Mouse (Mus musculus) layer of hippocampus, adult 18-20 months (tissue): ENCODE data around the gene Stil. TPM values are rescaled to one million over a fixed set of nuclear protein-coding genes. Genes with fewer than 3 reads are reported as not detected.
A peak's percentile ranks its signal among the peaks of the same experiment; 100 is the strongest.

ENCODE experiments used
- DNase-seq, 2 experiments: peaks; one replicate each; pipeline ENCODE4 v3.0.0; 2022; ENCODE audit warnings: low spot score in 2 of 2
- total RNA-seq, 2 experiments: library from RNA; stranded (reverse); gene quantifications; 2 replicates each; pipeline ENCODE4 v1.2.3; 2021

Stil gene
- total RNA-seq, 2 experiments from 2014 or later = 0.15 to 0.20 TPM

- DNase-seq = peak in 1 of 2 experiments; percentile 25
Measured at GRCm38 (mm10) chr4:115047750-115048149, 47.8 kb downstream of the Stil start.

GRCm38 (mm10) chr4:115048190-115048589 is 48.2 kb downstream of the Stil start:
- peak in 1 of 2 experiments; percentile 25 for DNase-seq

GRCm38 (mm10) chr4:115051245-115051644 is 51.3 kb downstream of the Stil start:
- no peak for DNase-seq

GRCm38 (mm10) chr4:115052343-115053005 is 52.5 kb downstream of the Stil start:
- DNase-seq = no peak

GRCm38 (mm10) chr4:115055044-115055443 is 55.1 kb downstream of the Stil start:
- DNase-seq = no peak

- no peak for DNase-seq
Measured at GRCm38 (mm10) chr4:115055691-115056090, 55.7 kb downstream of the Stil start.

- DNase-seq = no peak
Measured at GRCm38 (mm10) chr4:115056371-115056920, 56.5 kb downstream of the Stil start, which contains the start of gene Tal1. TSS of gene Tal1 (plus strand) at chr4:115056426.

GRCm38 (mm10) chr4:115056921-115057673 is 57.1 kb downstream of the Stil start:
- DNase-seq = peak in 1 of 2 experiments; percentile 28

- no peak for DNase-seq
Measured at GRCm38 (mm10) chr4:115057674-115058316, 57.8 kb downstream of the Stil start.

- DNase-seq = no peak
Measured at GRCm38 (mm10) chr4:115058317-115058761, 58.4 kb downstream of the Stil start.

- DNase-seq = no peak
Measured at GRCm38 (mm10) chr4:115058871-115059590, 59.1 kb downstream of the Stil start.

- DNase-seq = no peak
Measured at GRCm38 (mm10) chr4:115059871-115060270, 59.9 kb downstream of the Stil start.

- no peak for DNase-seq
Measured at GRCm38 (mm10) chr4:115060753-115061152, 60.8 kb downstream of the Stil start.

- DNase-seq = no peak
Measured at GRCm38 (mm10) chr4:115062540-115062874, 62.5 kb downstream of the Stil start.

- DNase-seq = no peak
Measured at GRCm38 (mm10) chr4:115062875-115063517, 63.0 kb downstream of the Stil start.

- DNase-seq = no peak
Measured at GRCm38 (mm10) chr4:115063518-115064239, 63.7 kb downstream of the Stil start.

GRCm38 (mm10) chr4:115071668-115072067 is 71.7 kb downstream of the Stil start:
- no peak for DNase-seq

- DNase-seq = no peak
Measured at GRCm38 (mm10) chr4:115074789-115075188, 74.8 kb downstream of the Stil start.

- DNase-seq = no peak
Measured at GRCm38 (mm10) chr4:115075204-115075915, 75.4 kb downstream of the Stil start.
